Mouse (Mus musculus) adrenal gland, postnatal 14 days (tissue): ENCODE results near the gene Ahnak2. TPM values are rescaled to one million over a fixed set of nuclear protein-coding genes. Genes with fewer than 3 reads are reported as not detected.
A peak's percentile ranks its signal among the peaks of the same experiment; 100 is the strongest.

Experiments used
- DNase-seq: peaks from one replicate; pipeline ENCODE4 v3.0.0; 2021; ENCODE audit warnings: mixed read lengths
- total RNA-seq: library from RNA; stranded (reverse); gene quantifications from 2 replicates; pipeline ENCODE4 v1.2.3, GENCODE M21; 2021

The Ahnak2 gene
- total RNA-seq, 1 experiment from 2014 or later: 7.2 TPM

- no peak for DNase-seq
These were observed 42.1 kb downstream of the Ahnak2 start, which contains the start of gene Pld4 for GRCm38 (mm10) chr12:112760154-112760926. Gene Pld4 (plus strand): TSS chr12:112760655.

- no peak for DNase-seq
These were observed 43.0 kb downstream of the Ahnak2 start for GRCm38 (mm10) chr12:112759471-112759870.

- no peak for DNase-seq
These were observed 44.6 kb downstream of the Ahnak2 start for GRCm38 (mm10) chr12:112757896-112758295.

GRCm38 (mm10) chr12:112755900-112756299 is 46.6 kb downstream of the Ahnak2 start:
- DNase-seq: no peak

- DNase-seq: peak; percentile 2
These were observed 50.1 kb downstream of the Ahnak2 start for GRCm38 (mm10) chr12:112752399-112752798.

- DNase-seq: no peak
These were observed 51.5 kb downstream of the Ahnak2 start for GRCm38 (mm10) chr12:112750976-112751375.

- no peak for DNase-seq
These were observed 54.9 kb downstream of the Ahnak2 start for GRCm38 (mm10) chr12:112747606-112747970.

- peak; percentile 54 for DNase-seq
These were observed 55.5 kb downstream of the Ahnak2 start for GRCm38 (mm10) chr12:112746808-112747605.

GRCm38 (mm10) chr12:112746461-112746807 is 56.0 kb downstream of the Ahnak2 start:
- DNase-seq: no peak

GRCm38 (mm10) chr12:112745716-112746115 is 56.7 kb downstream of the Ahnak2 start:
- no peak for DNase-seq

- no peak for DNase-seq
These were observed 57.4 kb downstream of the Ahnak2 start for GRCm38 (mm10) chr12:112744891-112745580.

- no peak for DNase-seq
These were observed 58.2 kb downstream of the Ahnak2 start for GRCm38 (mm10) chr12:112744211-112744610.

GRCm38 (mm10) chr12:112743168-112743975 is 59.1 kb downstream of the Ahnak2 start:
- peak; percentile 89 for DNase-seq

GRCm38 (mm10) chr12:112742768-112743167 is 59.7 kb downstream of the Ahnak2 start:
- peak; percentile 19 for DNase-seq

- no peak for DNase-seq
These were observed 63.4 kb downstream of the Ahnak2 start for GRCm38 (mm10) chr12:112739023-112739568.

GRCm38 (mm10) chr12:112738281-112739022 is 64.0 kb downstream of the Ahnak2 start:
- DNase-seq: no peak

- peak; percentile 77 for DNase-seq
These were observed 64.7 kb downstream of the Ahnak2 start for GRCm38 (mm10) chr12:112737761-112738160.

GRCm38 (mm10) chr12:112737081-112737480 is 65.4 kb downstream of the Ahnak2 start:
- no peak for DNase-seq

- DNase-seq: no peak
These were observed 65.9 kb downstream of the Ahnak2 start for GRCm38 (mm10) chr12:112736636-112736925.

- DNase-seq: no peak
These were observed 66.4 kb downstream of the Ahnak2 start for GRCm38 (mm10) chr12:112735896-112736635.
